Mouse (Mus musculus) intestine, embryonic 14.5 days (tissue): ENCODE measurements at regions not wholly inside any gene's neighbourhood (a gene's known extent, or its start where the extent isn't known, plus 50 kb on each side); places are given as distances from the start of the nearest gene placed in this dataset.

Experiments used
- ATAC-seq: fragments of 200-750 bp; cut with Nextera tagmentation; replicated peaks from 2 replicates; pipeline ENCODE4 v1.8.0; 2017; ENCODE audit warnings: low read depth, moderate number of reproducible peaks, moderate TSS enrichment, moderate library complexity; ENCODE audit not compliant: low FRiP score, low TSS enrichment
- DNase-seq: peaks from one replicate; pipeline ENCODE4 v3.0.0-alpha.2; 2018; ENCODE audit warnings: low spot score
- H3K27ac ChIP-seq: fragments of 300-500 bp; sonication (generic); 2 replicates; pipeline ENCODE4 v1.5.1; 2014; ENCODE audit warnings: low read depth, mild to moderate bottlenecking, control low read depth
- H3K27me3 ChIP-seq: fragments of 300-500 bp; sonication (generic); replicated peaks from 2 replicates; pipeline ENCODE4 v1.6.1; 2014; ENCODE audit warnings: low read length, control low read depth; ENCODE audit not compliant: control insufficient read depth, insufficient read depth
- H3K36me3 ChIP-seq: fragments of 300-500 bp; sonication (generic); 2 replicates; pipeline ENCODE4 v1.6.1; 2014; ENCODE audit warnings: low read length, control low read depth; ENCODE audit not compliant: control insufficient read depth, insufficient read depth
- H3K4me1 ChIP-seq: fragments of 300-500 bp; sonication (generic); replicated peaks from 2 replicates; pipeline ENCODE4 v1.6.1; 2014; ENCODE audit warnings: low read length, control low read depth, mixed read lengths; ENCODE audit not compliant: control insufficient read depth, insufficient read depth
- H3K4me2 ChIP-seq: fragments of 300-500 bp; sonication (generic); 2 replicates; pipeline ENCODE4 v1.6.1; 2014; ENCODE audit warnings: low read length
- H3K4me3 ChIP-seq: fragments of 300-500 bp; sonication (generic); 2 replicates; pipeline ENCODE4 v1.5.1; 2014; ENCODE audit warnings: low read depth, low read length, control low read depth, mixed read lengths
- H3K9ac ChIP-seq: fragments of 300-500 bp; sonication (generic); 2 replicates; pipeline ENCODE4 v1.6.1; 2014; ENCODE audit warnings: mild to moderate bottlenecking, low read length
- H3K9me3 ChIP-seq: fragments of 300-500 bp; sonication (generic); 2 replicates; pipeline ENCODE4 v1.6.1; 2016; ENCODE audit warnings: low read length, control low read depth; ENCODE audit not compliant: control insufficient read depth
- WGBS: fragments of 180-500 bp; shearing (Covaris S2); extraction: QIAGEN DNeasy Blood & Tissue Kit; methylation state at CpG from one replicate; pipeline ENCODE4 v1.1.7; 2014; 5-methylcytosine and 5-hydroxymethylcytosine counted together

DNA sequence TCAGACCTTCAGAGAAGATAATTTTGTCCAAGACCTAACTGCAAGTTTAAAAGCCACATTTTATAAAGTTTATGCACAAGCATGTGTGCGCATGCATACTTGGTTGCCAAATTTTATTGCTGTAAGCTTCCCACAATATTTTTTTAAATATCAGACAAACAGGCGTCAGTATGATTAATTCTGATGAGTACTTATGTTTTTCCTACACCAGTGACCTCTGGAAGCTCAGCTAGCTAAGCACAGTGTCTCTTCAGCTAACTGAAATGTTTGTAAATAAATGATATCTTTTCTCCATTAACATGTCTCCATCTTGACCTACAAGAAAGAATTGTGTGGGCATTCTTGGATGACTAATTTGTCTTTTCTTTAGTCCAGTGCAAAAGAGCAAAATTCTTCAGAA is 168.6 kb upstream of the Ahr start:
- Histone ChIP-seq H3K27me3 (no peaks in the 10 kb centered on the region), H3K27ac (no peak overlapping the region), H3K4me1 (0 out of 2 replicates have a peak, but pooled peaks cover 7% of the 10 kb centered on the region), H3K9me3 (no peaks in the 10 kb centered on the region), H3K4me3 (no peak overlapping the region), H3K36me3 (no peaks in the 10 kb centered on the region), H3K4me2 (no peak overlapping the region), H3K9ac (no peak overlapping the region)
- ATAC-seq (no peak), DNase-seq (no peak)
- 40% methylated on average over 2 of the region's 2 CpGs for WGBS

DNA sequence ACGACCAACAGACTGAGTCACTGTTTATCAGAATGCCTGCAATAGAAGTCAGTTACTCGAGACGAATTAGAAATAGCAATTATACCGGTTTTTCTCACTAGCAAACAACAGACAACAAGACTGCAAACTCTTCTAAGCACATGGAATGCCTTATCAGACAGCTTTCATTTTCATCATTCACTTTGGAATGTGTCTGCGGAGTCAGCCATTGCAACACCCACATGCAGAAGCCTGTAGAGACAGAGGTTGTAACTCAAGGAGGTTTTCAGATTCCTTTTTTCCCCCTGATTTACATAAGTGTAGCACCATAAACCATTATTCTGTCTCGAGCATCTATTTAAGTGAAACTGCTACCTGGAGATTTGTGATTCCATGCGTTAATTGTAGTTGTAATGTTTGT is 167.8 kb upstream of the Ahr start:
- Histone ChIP-seq H3K9ac (no peak overlapping the region), H3K9me3 (no peaks in the 10 kb centered on the region), H3K36me3 (no peaks in the 10 kb centered on the region), H3K4me2 (no peak overlapping the region), H3K27ac (no peak overlapping the region), H3K4me3 (no peak overlapping the region), H3K4me1 (0 out of 2 replicates have a peak, but pooled peaks cover 7% of the 10 kb centered on the region), H3K27me3 (no peaks in the 10 kb centered on the region)
- no peak for DNase-seq
- no peak for ATAC-seq
- 45% methylated on average over 7 of the region's 7 CpGs for WGBS

DNA sequence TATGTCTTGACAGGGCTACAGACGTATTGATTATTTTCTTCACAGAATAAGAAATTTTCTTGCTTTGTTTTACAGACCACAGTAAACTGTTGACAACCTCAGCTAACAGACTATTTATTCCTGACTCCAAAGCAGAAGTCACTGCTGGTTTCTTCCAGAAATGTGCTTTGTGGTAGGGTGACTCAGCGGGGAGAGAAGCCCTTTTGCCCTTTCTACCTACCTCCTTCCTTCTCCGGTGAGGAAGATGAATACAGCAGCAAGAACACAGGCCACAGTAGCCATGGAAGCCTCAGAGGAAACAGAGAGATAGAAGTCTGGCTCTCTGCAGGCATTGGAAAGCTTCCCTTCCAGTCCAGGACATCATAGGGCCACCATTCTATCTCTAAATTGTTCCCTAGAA is 159.4 kb upstream of the Ahr start:
- WGBS = 79% methylated on average over 3 of the region's 3 CpGs

DNA sequence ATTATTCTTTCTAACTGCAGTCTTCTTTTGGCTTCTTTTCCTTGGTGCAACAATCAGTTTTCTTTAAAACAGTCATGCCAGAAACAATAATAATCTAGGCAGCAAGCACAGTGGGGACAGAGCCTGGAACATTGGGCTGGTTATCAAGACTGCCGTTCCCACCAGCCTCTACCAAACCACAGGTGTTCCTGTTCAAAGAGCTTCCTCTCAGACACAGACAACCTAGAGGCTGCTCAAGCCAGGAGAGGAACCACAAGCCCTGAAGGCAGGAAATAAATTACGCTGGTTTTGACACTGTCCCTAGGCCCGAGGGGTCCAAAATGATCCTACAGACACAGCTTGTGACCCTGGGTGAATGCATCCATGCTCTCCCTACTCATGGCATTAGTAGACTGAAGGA is 156.1 kb upstream of the Ahr start:
- Histone ChIP-seq H3K4me2 (no peak overlapping the region), H3K4me3 (no peak overlapping the region), H3K4me1 (no peaks in the 10 kb centered on the region), H3K27ac (no peak overlapping the region), H3K9ac (no peak overlapping the region), H3K9me3 (no peaks in the 10 kb centered on the region), H3K36me3 (no peaks in the 10 kb centered on the region), H3K27me3 (no peaks in the 10 kb centered on the region)
- DNase-seq (no peak), ATAC-seq (no peak)
- WGBS = 73% methylated on average over 3 of the region's 3 CpGs

More for the DNA sequence above, 159.4 kb upstream of the Ahr start:
- Histone ChIP-seq H3K27ac (no peak overlapping the region), H3K4me2 (no peak overlapping the region), H3K36me3 (no peaks in the 10 kb centered on the region), H3K9ac (no peak overlapping the region), H3K27me3 (no peaks in the 10 kb centered on the region), H3K9me3 (no peaks in the 10 kb centered on the region), H3K4me1 (no peaks in the 10 kb centered on the region), H3K4me3 (no peak overlapping the region)
- no peak for DNase-seq
- ATAC-seq = no peak

DNA sequence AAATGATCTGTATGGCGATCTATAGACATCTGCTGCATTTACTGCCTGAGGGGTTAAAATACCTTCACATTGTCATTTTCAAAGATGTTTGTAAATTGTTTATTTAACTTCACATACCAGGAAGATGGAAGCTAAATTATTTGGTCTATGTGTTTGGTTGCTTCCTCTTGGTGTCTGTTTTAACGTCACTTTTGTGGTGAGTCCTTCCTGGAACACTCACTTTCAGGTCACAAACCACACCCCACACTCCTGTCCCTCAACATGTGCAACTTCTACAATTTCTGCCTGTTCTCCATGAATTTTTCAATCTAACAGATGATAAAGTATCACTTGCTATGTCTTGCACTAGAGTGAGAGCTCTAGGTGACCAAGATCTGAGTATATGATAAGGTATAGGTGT is 151.4 kb upstream of the Ahr start:
- DNase-seq (no peak), ATAC-seq (no peak)
- Histone ChIP-seq H3K27me3 (no peaks in the 10 kb centered on the region), H3K4me1 (no peaks in the 10 kb centered on the region), H3K4me3 (no peak overlapping the region), H3K9me3 (no peaks in the 10 kb centered on the region), H3K9ac (no peak overlapping the region), H3K4me2 (no peak overlapping the region), H3K36me3 (no peaks in the 10 kb centered on the region), H3K27ac (no peak overlapping the region)
- 59% methylated on average over 2 of the region's 2 CpGs for WGBS

DNA sequence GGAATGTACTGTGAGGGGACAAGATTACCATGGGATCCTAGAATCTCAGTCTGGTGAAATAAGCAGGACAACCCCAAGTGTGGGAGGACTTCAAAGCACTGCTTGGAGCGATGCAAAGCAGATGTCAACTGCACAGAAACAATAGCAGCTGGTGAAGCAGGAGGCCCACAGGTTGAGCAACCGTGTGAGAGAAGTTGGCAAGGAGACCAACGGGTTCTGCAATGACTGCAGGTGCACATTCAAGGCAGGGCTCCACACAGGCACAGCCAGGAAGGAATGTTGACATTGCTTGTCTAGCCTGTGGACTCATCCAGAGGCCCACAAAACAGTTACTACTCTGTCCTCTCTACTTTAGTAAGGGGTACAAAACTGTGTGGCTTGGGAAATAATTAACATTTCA is 150.4 kb upstream of the Ahr start:
- ATAC-seq = no peak
- Histone ChIP-seq H3K9me3 (no peaks in the 10 kb centered on the region), H3K4me1 (no peaks in the 10 kb centered on the region), H3K27ac (no peak overlapping the region), H3K4me2 (no peak overlapping the region), H3K9ac (no peak overlapping the region), H3K36me3 (no peaks in the 10 kb centered on the region), H3K4me3 (no peak overlapping the region), H3K27me3 (no peaks in the 10 kb centered on the region)
- 64% methylated on average over 3 of the region's 3 CpGs for WGBS
- DNase-seq = no peak

DNA sequence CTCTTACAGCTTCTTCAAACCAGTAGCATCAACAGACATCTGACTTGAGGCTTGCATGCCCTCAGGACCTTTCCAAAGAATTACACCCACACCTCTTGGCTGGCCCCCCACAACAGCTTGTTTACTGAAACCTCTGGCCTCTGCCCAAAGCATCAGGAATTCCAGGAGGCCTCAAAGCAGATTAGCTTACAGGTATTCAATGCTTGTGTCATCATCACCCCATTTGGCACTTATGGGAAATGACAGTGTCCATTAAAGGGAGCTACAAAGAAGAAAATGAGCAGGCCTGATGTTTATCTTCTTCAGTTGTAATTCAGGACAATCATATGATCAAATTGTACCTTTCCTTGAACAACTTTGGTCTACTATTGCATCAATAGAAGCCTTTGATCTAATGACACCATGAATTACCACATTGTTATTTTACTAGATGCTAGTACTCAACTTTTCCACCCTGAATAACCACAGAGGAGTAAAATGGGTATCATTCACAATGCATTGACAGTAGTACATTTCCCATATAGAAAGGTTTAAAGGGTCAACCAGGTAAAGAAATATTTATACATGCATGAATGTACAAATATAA is 147.1 kb upstream of the Ahr start:
- no peaks in the 10 kb centered on the region for H3K9me3 ChIP-seq
- no peaks in the 10 kb centered on the region for H3K36me3 ChIP-seq
- H3K27ac ChIP-seq = no peak overlapping the region
- ATAC-seq (no peak), DNase-seq (no peak)
- no peaks in the 10 kb centered on the region for H3K27me3 ChIP-seq
- no peaks in the 10 kb centered on the region for H3K4me1 ChIP-seq
- no peak overlapping the region for H3K4me2 ChIP-seq
- no peak overlapping the region for H3K4me3 ChIP-seq
- H3K9ac ChIP-seq = no peak overlapping the region

DNA sequence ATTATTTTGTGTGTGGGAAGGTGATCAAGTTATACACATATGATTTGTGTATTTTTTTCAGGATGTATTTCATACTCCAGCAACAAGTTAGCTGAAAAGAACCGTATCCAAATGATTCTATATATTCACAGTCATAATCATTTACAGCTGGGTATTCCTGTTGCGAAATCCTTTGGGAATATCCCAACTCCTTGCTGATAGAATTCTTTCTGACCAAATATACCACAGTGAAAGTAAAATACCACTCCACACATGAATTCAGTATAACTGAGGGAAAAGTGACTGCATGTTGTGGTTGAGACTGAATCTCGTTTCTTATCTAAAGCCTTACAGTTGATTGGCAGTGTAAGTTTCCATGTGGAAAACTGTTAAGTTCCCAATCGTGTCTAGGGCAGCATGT is 145.1 kb upstream of the Ahr start:
- H3K9me3 ChIP-seq = no peaks in the 10 kb centered on the region
- no peaks in the 10 kb centered on the region for H3K4me1 ChIP-seq
- no peak overlapping the region for H3K4me2 ChIP-seq
- H3K36me3 ChIP-seq = no peaks in the 10 kb centered on the region
- no peak overlapping the region for H3K27ac ChIP-seq
- no peak overlapping the region for H3K9ac ChIP-seq
- no peaks in the 10 kb centered on the region for H3K27me3 ChIP-seq
- 81% methylated on average over 4 of the region's 4 CpGs for WGBS
- DNase-seq = no peak
- no peak overlapping the region for H3K4me3 ChIP-seq
- no peak for ATAC-seq

DNA sequence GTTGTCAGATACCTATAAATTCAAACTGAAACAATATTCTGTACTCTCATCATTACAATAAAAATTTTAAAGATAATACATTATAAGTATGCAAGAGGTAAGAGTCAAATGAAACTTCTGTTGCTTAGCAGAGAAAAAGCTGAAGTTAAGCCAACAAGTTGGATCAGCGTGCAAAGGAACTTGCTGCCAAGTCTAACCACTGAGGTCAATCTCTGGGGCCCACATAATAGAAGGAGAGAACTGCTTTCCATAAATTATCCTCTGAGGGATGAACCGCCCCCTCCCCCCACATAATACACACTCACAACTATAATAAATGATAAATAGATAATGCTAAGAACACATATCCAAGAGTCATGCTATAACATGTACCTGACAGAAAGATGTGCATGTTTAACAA is 144.2 kb upstream of the Ahr start:
- H3K27ac ChIP-seq = no peak overlapping the region
- no peak overlapping the region for H3K4me3 ChIP-seq
- no peak for DNase-seq
- no peaks in the 10 kb centered on the region for H3K36me3 ChIP-seq
- no peak for ATAC-seq
- no peak overlapping the region for H3K9ac ChIP-seq
- no peaks in the 10 kb centered on the region for H3K27me3 ChIP-seq
- WGBS = 80% methylated on average over 2 of the region's 2 CpGs
- no peaks in the 10 kb centered on the region for H3K9me3 ChIP-seq
- no peak overlapping the region for H3K4me2 ChIP-seq
- no peaks in the 10 kb centered on the region for H3K4me1 ChIP-seq
